Mouse (Mus musculus): ENCODE measurements at regions not wholly inside any gene's neighbourhood (a gene's known extent, or its start where the extent isn't known, plus 50 kb on each side); places are given as distances from the start of the nearest gene placed in this dataset.
"Not testable (repeated sequence)": the region's sequence is repeated elsewhere in the genome, so short reads cannot be mapped to it uniquely, and the experiment has no call there.

- DNase-seq (ENCODE audit: low read depth, low spot score), result no peak
Observed at GRCm38 (mm10) chr13:60471602-60472001, 130.1 kb upstream of the Dapk1 start.

- no peak for DNase-seq (ENCODE audit: low read depth, low spot score)
Observed at GRCm38 (mm10) chr13:60476366-60476765, 125.4 kb upstream of the Dapk1 start.

GRCm38 (mm10) chr13:60478301-60478700 is 123.4 kb upstream of the Dapk1 start:
- DNase-seq (ENCODE audit: low read depth, low spot score), result no peak

GRCm38 (mm10) chr13:60479043-60479861 is 122.5 kb upstream of the Dapk1 start:
- DNase-seq (ENCODE audit: low read depth, low spot score), result no peak

- DNase-seq (ENCODE audit: low read depth, low spot score), result no peak
Observed at GRCm38 (mm10) chr13:60479862-60480730, 121.7 kb upstream of the Dapk1 start.

- no peak for DNase-seq (ENCODE audit: low read depth, low spot score)
Observed at GRCm38 (mm10) chr13:60480731-60481431, 120.9 kb upstream of the Dapk1 start.

GRCm38 (mm10) chr13:60481451-60481850 is 120.3 kb upstream of the Dapk1 start:
- DNase-seq (ENCODE audit: low read depth, low spot score), result not testable (repeated sequence)

- no peak for DNase-seq (ENCODE audit: low read depth, low spot score)
Observed at GRCm38 (mm10) chr13:60481946-60482345, 119.8 kb upstream of the Dapk1 start.

GRCm38 (mm10) chr13:60486105-60486504 is 115.6 kb upstream of the Dapk1 start:
- no peak for DNase-seq (ENCODE audit: low read depth, low spot score)

GRCm38 (mm10) chr13:60486871-60487270 is 114.9 kb upstream of the Dapk1 start:
- DNase-seq (ENCODE audit: low read depth, low spot score), result no peak

GRCm38 (mm10) chr13:60488131-60488883 is 113.4 kb upstream of the Dapk1 start:
- no peak for DNase-seq (ENCODE audit: low read depth, low spot score)

- no peak for DNase-seq (ENCODE audit: low read depth, low spot score)
Observed at GRCm38 (mm10) chr13:60488884-60489265, 112.9 kb upstream of the Dapk1 start.

- DNase-seq (ENCODE audit: low read depth, low spot score), result no peak
Observed at GRCm38 (mm10) chr13:60491948-60492464, 109.7 kb upstream of the Dapk1 start.

- DNase-seq (ENCODE audit: low read depth, low spot score), result no peak
Observed at GRCm38 (mm10) chr13:60493836-60494235, 107.9 kb upstream of the Dapk1 start.

- DNase-seq (ENCODE audit: low read depth, low spot score), result no peak
Observed at GRCm38 (mm10) chr13:60497714-60498400, 103.9 kb upstream of the Dapk1 start.

GRCm38 (mm10) chr13:60504196-60504595 is 97.6 kb upstream of the Dapk1 start:
- DNase-seq (ENCODE audit: low read depth, low spot score), result no peak

GRCm38 (mm10) chr13:60507611-60508010 is 94.1 kb upstream of the Dapk1 start:
- DNase-seq (ENCODE audit: low read depth, low spot score), result no peak

- DNase-seq (ENCODE audit: low read depth, low spot score), result no peak
Observed at GRCm38 (mm10) chr13:60508054-60508453, 93.7 kb upstream of the Dapk1 start.

- no peak for DNase-seq (ENCODE audit: low read depth, low spot score)
Observed at GRCm38 (mm10) chr13:60508856-60509255, 92.9 kb upstream of the Dapk1 start.

GRCm38 (mm10) chr13:60511101-60511500 is 90.6 kb upstream of the Dapk1 start:
- no peak for DNase-seq (ENCODE audit: low read depth, low spot score)
